Mouse (Mus musculus): ENCODE data around the gene Cldn14. TPM values are rescaled to one million over a fixed set of nuclear protein-coding genes. Genes with fewer than 3 reads are reported as not detected.

Cldn14 gene
- polyA plus RNA-seq, 1 experiment from 2014 or later, result not detected

DNA sequence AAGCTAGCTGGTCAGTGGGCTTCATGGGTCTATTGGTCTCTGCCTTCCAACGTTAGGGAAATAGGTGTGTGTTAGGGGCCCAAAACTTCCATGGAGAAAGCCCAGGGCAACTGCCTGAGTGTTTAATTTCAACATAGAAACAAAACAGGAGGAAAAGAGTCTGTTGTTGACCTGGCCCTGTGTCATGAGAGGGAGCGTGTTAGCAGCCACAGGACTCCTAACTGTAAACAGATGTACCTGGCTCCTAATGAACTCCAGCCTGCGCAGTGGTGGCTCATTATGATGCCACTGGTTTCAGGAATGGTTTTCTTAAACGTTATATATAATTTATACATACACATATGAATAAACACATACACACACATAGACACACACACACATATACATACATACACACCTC lies 68.7 kb downstream of the Cldn14 start:
- Histone ChIP-seq H3K9me3 (replicated peaks) (no peaks in the 10 kb centered on the region), H3K4me2 (no peak overlapping the region), H3K27ac (no peak overlapping the region), H3K4me1 (0 out of 2 replicates have a peak, but pooled peaks cover 2% of the 10 kb centered on the region), H3K9ac (no peak overlapping the region), H3K36me3 (ENCODE audit: poor library complexity, severe bottlenecking) (no peaks in the 10 kb centered on the region), H3K4me3 (no peak overlapping the region), H3K27me3 (peaks cover 29% of the 10 kb centered on the region)
- WGBS, result 84% methylated on average over 4 of the region's 4 CpGs
- ATAC-seq, result no peak

DNA sequence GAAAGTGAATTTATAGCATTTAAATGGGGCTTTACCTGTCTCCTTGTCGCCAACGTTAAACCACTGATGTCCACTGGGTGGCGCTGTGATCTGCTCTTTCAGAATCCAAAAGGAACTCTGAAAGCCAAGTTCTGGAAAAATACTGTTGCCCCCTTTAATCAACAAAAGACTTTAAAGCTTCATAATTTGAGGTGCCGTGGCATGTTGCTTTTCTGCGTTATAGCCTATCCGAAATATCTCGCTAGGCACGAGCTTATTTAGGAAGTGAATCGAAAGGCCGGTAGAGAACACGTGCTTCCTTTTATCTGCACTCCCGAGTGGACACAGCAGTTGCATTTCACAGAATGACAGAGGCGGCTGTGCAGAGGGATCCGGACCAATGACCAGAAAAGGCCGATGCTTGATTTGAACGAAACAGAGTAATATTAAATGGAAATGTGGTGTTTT lies 70.2 kb downstream of the Cldn14 start:
- Histone ChIP-seq H3K27me3 (peaks cover 40% of the 10 kb centered on the region), H3K4me3 (peak overlapping the region; percentile 30; the same call in 1 of the 2 replicates), H3K9ac (peak overlapping the region; percentile 50; the same call in 1 of the 2 replicates), H3K36me3 (ENCODE audit: poor library complexity, severe bottlenecking) (no peaks in the 10 kb centered on the region), H3K27ac (no peak overlapping the region), H3K4me2 (peak overlapping the region; percentile 56), H3K4me1 (0 out of 2 replicates have a peak, but pooled peaks cover 2% of the 10 kb centered on the region), H3K9me3 (replicated peaks) (no peaks in the 10 kb centered on the region)
- ATAC-seq, result no peak
- 13% methylated on average over 16 of the region's 16 CpGs for WGBS

GRCm38 (mm10) chr16:93935009-93935408 lies 73.6 kb downstream of the Cldn14 start:
- H3K36me3 ChIP-seq (ENCODE audit: poor library complexity, severe bottlenecking), result no peaks in the 10 kb centered on the region
- WGBS, result 17% methylated on average over 7 of the region's 7 CpGs
- H3K27ac ChIP-seq, result no peak overlapping the region
- H3K4me3 ChIP-seq, result no peak overlapping the region
- H3K9ac ChIP-seq, result no peak overlapping the region
- no peak for ATAC-seq
- no peaks in the 10 kb centered on the region for H3K9me3 ChIP-seq (replicated peaks)
- H3K4me1 ChIP-seq, result 0 out of 2 replicates have a peak, but pooled peaks cover 7% of the 10 kb centered on the region
- peaks cover 43% of the 10 kb centered on the region for H3K27me3 ChIP-seq
- no peak overlapping the region for H3K4me2 ChIP-seq

GRCm38 (mm10) chr16:93934588-93934987 lies 74.0 kb downstream of the Cldn14 start:
- Histone ChIP-seq H3K27ac (no peak overlapping the region), H3K4me2 (no peak overlapping the region), H3K27me3 (peaks cover 43% of the 10 kb centered on the region), H3K9me3 (replicated peaks) (no peaks in the 10 kb centered on the region), H3K36me3 (ENCODE audit: poor library complexity, severe bottlenecking) (no peaks in the 10 kb centered on the region), H3K9ac (no peak overlapping the region), H3K4me1 (0 out of 2 replicates have a peak, but pooled peaks cover 7% of the 10 kb centered on the region), H3K4me3 (no peak overlapping the region)
- ATAC-seq, result no peak
- 19% methylated on average over 13 of the region's 13 CpGs for WGBS

GRCm38 (mm10) chr16:93932185-93933168 lies 76.2 kb downstream of the Cldn14 start:
- Histone ChIP-seq H3K9ac (no peak overlapping the region), H3K4me3 (no peak overlapping the region), H3K27ac (no peak overlapping the region)

DNA sequence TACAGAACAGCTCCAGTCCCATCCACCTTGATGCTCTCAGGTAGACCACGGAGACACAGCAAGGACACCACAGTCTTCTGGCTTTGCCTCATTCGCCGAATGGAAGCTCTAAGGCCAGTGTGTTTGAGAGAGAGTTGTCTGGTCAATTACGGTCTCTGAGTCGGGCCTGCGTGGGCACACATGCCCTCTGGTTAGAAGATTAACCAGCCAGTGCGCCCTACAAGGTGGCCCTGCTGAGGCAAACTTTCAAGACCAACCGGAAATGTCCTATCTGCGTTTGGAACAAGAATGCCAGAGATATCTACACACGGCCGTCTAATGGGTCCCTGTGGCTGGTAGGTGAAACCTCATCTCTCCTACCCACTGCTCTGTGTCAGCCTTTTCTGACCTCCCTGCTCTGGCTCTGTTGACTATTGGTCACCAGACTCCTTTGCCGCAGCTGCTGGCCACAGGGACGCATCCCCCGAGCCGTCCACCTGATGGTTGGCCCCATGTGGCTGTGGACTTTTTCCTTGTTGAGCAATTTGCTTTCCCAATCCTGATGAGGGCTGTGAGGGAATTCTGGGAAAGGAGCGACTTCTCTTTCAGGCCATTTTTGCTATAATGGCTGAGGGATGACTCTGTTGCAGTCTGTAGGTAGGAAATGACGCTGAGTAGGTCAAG lies 79.1 kb downstream of the Cldn14 start:
- H3K27me3 ChIP-seq, result peaks cover 9% of the 10 kb centered on the region
- no peaks in the 10 kb centered on the region for H3K36me3 ChIP-seq (ENCODE audit: poor library complexity, severe bottlenecking)
- H3K27ac ChIP-seq, result no peak overlapping the region
- H3K4me2 ChIP-seq, result no peak overlapping the region
- WGBS, result 91% methylated on average over 17 of the region's 17 CpGs
- 0 out of 2 replicates have a peak, but pooled peaks cover 5% of the 10 kb centered on the region for H3K4me1 ChIP-seq
- H3K9ac ChIP-seq, result no peak overlapping the region
- no peak overlapping the region for H3K4me3 ChIP-seq
- H3K9me3 ChIP-seq (replicated peaks), result no peaks in the 10 kb centered on the region
- no peak for ATAC-seq

More at GRCm38 (mm10) chr16:93932185-93933168, 76.2 kb downstream of the Cldn14 start:
- Histone ChIP-seq H3K36me3 (ENCODE audit: poor library complexity, severe bottlenecking) (no peaks in the 10 kb centered on the region), H3K4me2 (no peak overlapping the region), H3K27me3 (peaks cover 37% of the 10 kb centered on the region), H3K9me3 (replicated peaks) (no peaks in the 10 kb centered on the region), H3K4me1 (0 out of 2 replicates have a peak, but pooled peaks cover 5% of the 10 kb centered on the region)
- WGBS, result 67% methylated on average over 17 of the region's 17 CpGs
- ATAC-seq, result no peak

DNA sequence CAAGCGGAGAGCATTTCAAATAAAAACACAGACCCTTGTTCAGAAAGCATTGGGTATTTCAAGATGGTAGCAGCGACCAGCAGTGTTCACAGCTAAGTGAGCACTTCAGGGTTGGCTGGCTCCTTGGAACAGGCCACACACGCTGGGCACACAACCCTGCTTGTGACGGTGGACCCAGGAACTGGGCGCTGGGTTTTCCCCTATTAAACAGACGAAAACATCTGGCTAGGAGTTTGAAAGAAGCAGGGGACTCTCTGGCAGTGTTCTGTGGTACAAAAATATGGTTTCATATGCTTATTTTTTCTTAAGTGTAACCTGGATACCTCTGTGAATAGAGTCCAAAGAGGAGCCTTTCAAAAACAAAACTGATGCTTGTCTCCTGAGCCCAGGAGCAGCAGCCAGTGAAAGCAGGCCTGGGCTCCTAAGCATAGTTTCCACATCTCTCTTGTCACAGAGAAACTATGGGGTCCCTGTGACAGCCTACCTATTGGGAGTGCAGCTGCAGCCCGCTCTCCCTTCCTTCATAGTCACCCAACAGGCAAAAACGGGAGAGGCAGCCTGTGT lies 82.9 kb downstream of the Cldn14 start:
- Histone ChIP-seq H3K4me3 (no peak overlapping the region), H3K9ac (no peak overlapping the region), H3K9me3 (replicated peaks) (no peaks in the 10 kb centered on the region), H3K36me3 (ENCODE audit: poor library complexity, severe bottlenecking) (no peaks in the 10 kb centered on the region), H3K4me2 (no peak overlapping the region), H3K4me1 (no peaks in the 10 kb centered on the region), H3K27me3 (no peaks in the 10 kb centered on the region), H3K27ac (no peak overlapping the region)
- 79% methylated on average over 8 of the region's 8 CpGs for WGBS
- no peak for ATAC-seq

GRCm38 (mm10) chr16:93923788-93924187 lies 84.8 kb downstream of the Cldn14 start:
- Histone ChIP-seq H3K27me3 (no peaks in the 10 kb centered on the region), H3K9me3 (replicated peaks) (no peaks in the 10 kb centered on the region), H3K4me3 (no peak overlapping the region), H3K36me3 (ENCODE audit: poor library complexity, severe bottlenecking) (no peaks in the 10 kb centered on the region), H3K27ac (no peak overlapping the region), H3K4me2 (no peak overlapping the region), H3K9ac (no peak overlapping the region), H3K4me1 (no peaks in the 10 kb centered on the region)
- ATAC-seq, result no peak
- WGBS, result 77% methylated on average over 7 of the region's 7 CpGs

DNA sequence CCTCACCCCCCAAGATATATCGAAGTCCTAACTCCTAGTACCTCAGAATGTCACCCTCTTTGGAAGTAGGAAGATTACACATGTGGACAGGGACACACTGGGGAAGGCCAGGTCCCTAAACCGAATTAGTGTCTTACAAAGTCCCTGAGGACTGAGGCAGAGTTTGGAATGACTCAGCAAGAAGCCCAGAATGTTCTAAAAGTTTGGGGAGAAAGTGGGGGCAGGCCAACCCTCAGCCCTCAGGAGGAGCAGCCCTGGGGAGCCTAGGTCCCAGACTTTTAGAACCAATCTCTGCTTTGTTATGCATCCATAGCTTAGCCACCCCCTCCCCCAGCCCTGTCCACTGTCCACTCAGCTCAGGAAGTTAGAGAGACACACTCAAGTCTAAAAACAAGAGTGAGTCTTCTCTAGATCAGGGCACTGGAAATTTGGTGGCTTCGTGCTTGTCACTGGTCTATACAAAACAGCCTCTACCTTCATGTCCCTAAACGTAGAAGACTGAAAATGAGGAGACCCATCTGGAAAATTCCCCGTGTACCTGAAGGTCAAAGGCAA lies 85.7 kb downstream of the Cldn14 start:
- Histone ChIP-seq H3K9me3 (replicated peaks) (no peaks in the 10 kb centered on the region), H3K4me3 (no peak overlapping the region), H3K36me3 (ENCODE audit: poor library complexity, severe bottlenecking) (no peaks in the 10 kb centered on the region), H3K9ac (no peak overlapping the region), H3K27ac (no peak overlapping the region), H3K27me3 (no peaks in the 10 kb centered on the region), H3K4me2 (no peak overlapping the region), H3K4me1 (0 out of 2 replicates have a peak, but pooled peaks cover 3% of the 10 kb centered on the region)
- 77% methylated on average over 5 of the region's 5 CpGs for WGBS
- ATAC-seq, result no peak

DNA sequence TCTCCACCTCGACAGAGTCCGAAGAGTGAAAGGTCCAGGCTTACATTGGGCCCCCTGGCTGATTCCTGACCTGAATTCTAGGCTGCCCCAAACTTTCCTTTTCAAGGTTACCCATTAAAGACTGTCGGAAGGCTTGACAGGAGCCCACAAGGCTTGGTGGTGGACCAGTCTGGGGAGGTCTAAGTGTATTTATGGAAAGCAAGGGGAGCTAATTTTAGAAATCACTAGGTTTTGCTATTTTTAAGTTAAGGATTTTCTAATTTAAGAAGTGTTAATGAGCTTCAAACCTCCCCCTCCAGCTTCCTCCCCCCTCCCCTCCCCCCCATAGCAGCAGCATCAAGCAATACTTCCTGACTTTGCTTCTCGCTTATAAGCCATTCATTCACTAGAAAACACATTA lies 88.0 kb downstream of the Cldn14 start:
- H3K4me2 ChIP-seq, result no peak overlapping the region
- no peaks in the 10 kb centered on the region for H3K36me3 ChIP-seq (ENCODE audit: poor library complexity, severe bottlenecking)
- H3K4me1 ChIP-seq, result 0 out of 2 replicates have a peak, but pooled peaks cover 3% of the 10 kb centered on the region
- no peak for ATAC-seq
- H3K27me3 ChIP-seq, result no peaks in the 10 kb centered on the region
- no peak overlapping the region for H3K9ac ChIP-seq
- WGBS, result 79% methylated on average over 4 of the region's 4 CpGs
- H3K27ac ChIP-seq, result no peak overlapping the region
- H3K9me3 ChIP-seq (replicated peaks), result no peaks in the 10 kb centered on the region
- H3K4me3 ChIP-seq, result no peak overlapping the region

GRCm38 (mm10) chr16:93919189-93919588 lies 89.4 kb downstream of the Cldn14 start:
- Histone ChIP-seq H3K4me1 (0 out of 2 replicates have a peak, but pooled peaks cover 3% of the 10 kb centered on the region), H3K4me3 (no peak overlapping the region), H3K27ac (no peak overlapping the region), H3K27me3 (no peaks in the 10 kb centered on the region), H3K9ac (no peak overlapping the region), H3K4me2 (no peak overlapping the region), H3K9me3 (replicated peaks) (no peaks in the 10 kb centered on the region), H3K36me3 (ENCODE audit: poor library complexity, severe bottlenecking) (no peaks in the 10 kb centered on the region)
- 78% methylated on average over 20 of the region's 20 CpGs for WGBS
- no peak for ATAC-seq

All from forebrain, embryonic 13.5 days (tissue).